Mouse (Mus musculus) left cerebral cortex, postnatal 36 days (tissue): ENCODE data around the gene Slc39a1. TPM values are rescaled to one million over a fixed set of nuclear protein-coding genes. Genes with fewer than 3 reads are reported as not detected.
"Not testable (repeated sequence)": the region's sequence is repeated elsewhere in the genome, so short reads cannot be mapped to it uniquely, and the experiment has no call there.

Source experiments
- DNase-seq, 2 experiments: peaks; one replicate each; pipeline ENCODE4 v3.0.0; 2021 to 2022; ENCODE audit warnings: low spot score in 2 of 2, mixed read lengths in 1 of 2
- intact Hi-C: fragments of 180-260 bp; cut with DNase I; formaldehyde crosslinking; loops from one replicate; pipeline ENCODE4 v1.15.1; 2025
- total RNA-seq, 2 experiments: library from RNA; stranded (reverse); gene quantifications; 2 replicates each; pipeline ENCODE4 v1.2.3; 2021

Gene Slc39a1
- total RNA-seq, 2 experiments from 2014 or later = 45.8 to 51.9 TPM

DNA sequence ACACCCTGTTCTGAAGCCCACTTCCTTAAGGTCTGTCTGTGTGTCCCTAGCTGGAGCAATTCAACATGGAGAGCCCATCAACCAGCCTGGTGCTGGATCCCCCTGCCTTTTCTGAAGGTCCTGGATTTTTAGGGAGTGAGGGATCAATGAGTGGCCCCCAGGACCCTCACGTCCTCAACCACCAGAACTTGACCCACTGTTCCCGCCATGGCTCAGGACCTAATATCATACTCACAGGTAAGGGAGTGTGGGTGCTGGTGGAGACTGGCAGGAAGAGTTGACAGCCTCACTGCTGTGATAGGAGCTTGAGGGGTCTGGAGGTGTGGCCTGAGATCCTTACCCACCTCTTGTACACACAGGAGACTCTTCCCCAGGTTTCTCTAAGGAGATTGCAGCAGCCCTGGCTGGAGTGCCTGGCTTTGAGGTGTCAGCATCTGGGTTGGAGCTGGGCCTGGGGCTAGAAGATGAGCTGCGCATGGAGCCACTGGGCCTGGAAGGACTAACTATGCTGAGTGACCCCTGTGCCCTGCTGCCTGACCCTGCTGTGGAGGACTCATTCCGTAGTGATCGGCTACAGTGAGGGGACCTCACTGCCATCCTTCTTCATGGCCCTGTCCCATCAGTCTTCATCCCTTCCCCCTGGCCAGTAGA, 15.3 kb downstream of the Slc39a1 start:
- no peak for DNase-seq
- intact Hi-C loops = loop anchor here (10.0 kb wide), 1 partner anchor 112 kb away; no protein-coding TSS in a partner anchor

DNA sequence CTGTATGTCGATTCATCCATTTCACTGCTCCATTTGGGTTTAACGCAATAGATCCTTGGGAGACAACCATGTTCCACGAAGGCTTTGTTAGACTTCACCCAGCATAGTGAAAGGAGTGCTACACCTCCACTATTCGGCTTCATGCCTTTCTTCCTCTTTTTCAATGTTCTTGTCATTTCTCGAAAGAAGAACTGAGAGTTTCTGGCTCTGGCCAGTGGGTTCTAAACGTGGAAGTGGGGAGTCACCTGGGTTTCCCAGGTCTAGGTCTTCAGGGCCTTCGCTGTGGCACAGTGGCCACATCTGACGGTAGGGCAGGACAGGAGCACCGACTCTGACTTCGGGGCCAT, 16.7 kb downstream of the Slc39a1 start:
- DNase-seq = no peak
- intact Hi-C loops = loop anchor here (10.0 kb wide), 1 partner anchor 110 kb away; no protein-coding TSS in a partner anchor

- DNase-seq = peak; percentile 88 to 89
- intact Hi-C loops = loop anchor here (10.0 kb wide), 1 partner anchor 110 kb away; no protein-coding TSS in a partner anchor
Measured at GRCm38 (mm10) chr3:90265034-90265931, 17.3 kb downstream of the Slc39a1 start, which contains the start of gene Dennd4b. TSS of gene Dennd4b (plus strand) at chr3:90265185.

DNA sequence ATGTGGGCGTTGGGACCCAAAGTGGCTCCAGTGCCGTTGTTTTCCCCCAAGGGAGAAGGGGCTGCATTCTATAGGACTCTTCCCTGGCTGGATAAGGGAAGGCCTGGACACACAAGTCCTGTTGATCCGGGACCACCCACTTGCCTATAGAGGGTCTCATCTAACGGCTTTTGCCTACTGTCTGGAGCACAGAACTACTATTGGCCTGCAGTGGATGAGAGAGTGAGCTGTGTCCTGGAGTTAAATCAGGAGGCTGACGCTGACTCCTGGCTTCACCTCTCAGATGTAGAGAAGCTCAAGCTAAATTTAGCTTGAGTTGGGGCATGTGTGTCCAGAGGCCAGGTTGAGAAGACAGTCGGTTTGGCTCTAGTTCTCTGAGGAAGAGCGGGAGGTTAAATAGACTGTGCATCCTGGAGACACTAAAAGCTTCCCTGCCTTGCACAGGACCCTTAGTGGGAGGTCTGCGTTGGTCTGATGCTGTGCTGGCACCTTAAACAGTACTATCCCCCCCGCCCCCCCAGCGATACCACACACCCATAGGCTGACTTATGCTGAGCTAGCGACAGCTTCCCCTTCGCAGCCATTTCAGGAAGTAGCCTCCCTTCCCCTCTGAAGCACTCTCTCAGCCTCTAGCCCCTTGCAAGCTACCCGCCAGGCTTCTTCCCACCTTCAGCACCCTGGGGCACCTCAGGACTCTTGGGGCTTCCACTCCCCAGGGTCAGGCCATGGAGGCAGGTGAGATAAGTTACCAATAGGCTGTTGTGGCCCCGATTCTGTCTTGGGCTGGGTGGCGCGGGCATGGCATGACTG, 18.2 kb downstream of the Slc39a1 start:
- intact Hi-C loops = loop anchor here (10.0 kb wide), 1 partner anchor 109 kb away; no protein-coding TSS in a partner anchor
- DNase-seq = no peak

DNA sequence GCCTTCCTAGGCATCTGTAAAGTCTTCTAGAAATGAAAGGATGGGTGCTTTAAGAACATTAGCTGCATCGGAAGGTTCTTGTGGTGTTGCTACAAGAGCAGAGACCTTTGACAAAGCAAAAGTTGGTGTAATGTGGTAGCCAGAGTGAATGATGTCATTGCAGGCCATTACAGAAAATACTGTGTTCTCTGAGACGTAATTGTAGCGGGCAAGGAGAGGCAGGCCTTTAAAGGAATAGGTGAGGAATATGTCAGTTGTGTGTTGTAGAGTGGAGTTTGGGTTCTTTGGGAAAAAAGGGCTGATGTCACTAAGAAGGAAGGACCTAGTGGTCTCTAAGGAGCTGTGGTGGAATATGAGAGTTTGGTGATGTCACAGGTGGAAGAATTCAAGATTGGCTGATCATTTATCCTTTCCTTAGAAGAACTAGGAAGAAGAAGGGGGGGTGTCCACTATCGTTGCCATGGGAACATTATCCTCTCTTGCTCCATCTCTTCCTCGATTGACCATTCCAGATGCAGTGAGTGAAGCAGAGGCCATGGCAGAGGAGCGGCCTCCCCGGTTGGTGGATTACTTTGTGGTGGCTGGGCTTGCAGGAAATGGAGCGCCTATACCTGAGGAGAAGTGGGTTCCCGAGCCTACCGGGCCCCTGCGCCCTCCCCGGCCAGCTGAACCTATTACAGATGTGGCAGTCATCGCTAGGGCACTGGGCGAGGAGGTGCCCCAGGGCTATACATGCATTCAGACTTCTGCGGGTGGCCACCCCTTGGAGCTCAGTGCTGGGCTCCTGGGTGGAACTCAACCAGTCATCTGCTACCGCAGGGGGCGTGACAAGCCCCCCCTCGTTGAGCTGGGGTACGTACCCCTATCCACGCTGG, 19.2 kb downstream of the Slc39a1 start:
- no peak for DNase-seq
- intact Hi-C loops = loop anchor here (10.0 kb wide), 1 partner anchor 108 kb away; no protein-coding TSS in a partner anchor

DNA sequence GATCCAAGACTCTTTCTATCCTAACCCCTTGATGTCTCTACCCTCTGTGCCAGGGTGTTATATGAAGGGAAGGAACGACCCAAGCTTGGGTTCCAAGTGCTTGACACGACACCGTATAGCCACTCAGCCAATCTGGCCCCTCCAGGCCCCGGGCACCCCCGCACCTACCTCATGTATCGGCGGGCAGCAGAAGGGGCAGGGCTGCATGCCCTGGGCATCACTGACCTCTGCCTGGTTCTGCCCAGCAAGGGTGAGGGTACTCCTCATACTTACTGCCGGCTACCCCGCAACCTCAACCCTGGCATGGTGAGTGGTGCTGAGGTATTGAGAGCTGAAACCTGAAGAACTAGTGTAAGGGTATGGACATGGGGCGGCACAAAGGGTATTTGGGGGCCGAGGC, 20.2 kb downstream of the Slc39a1 start:
- intact Hi-C loops = loop anchor here (10.0 kb wide), 1 partner anchor 107 kb away; no protein-coding TSS in a partner anchor
- DNase-seq = no peak

- DNase-seq = no peak
- intact Hi-C loops = loop anchor here (10.0 kb wide), 1 partner anchor 106 kb away; no protein-coding TSS in a partner anchor
Measured at GRCm38 (mm10) chr3:90268971-90269370, 21.0 kb downstream of the Slc39a1 start.

DNA sequence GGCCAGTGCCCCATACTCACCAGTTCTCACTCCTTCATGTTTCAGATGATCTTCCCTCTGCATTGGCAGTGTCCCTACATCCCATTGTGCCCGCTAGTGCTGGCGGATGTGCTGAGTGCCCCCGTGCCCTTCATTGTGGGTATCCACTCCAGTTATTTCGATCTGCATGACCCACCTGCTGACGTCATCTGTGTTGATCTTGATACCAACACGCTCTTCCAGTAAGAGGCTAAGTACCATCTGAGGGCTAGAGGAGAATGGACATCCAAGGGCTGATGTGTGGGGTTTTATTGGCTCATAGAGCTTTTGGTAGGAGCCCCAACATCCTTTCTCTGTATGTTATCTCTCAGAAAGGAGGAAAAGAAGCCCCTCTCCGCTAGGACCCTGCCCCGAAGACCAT, 22.8 kb downstream of the Slc39a1 start:
- intact Hi-C loops = no loop called here
- DNase-seq = no peak

DNA sequence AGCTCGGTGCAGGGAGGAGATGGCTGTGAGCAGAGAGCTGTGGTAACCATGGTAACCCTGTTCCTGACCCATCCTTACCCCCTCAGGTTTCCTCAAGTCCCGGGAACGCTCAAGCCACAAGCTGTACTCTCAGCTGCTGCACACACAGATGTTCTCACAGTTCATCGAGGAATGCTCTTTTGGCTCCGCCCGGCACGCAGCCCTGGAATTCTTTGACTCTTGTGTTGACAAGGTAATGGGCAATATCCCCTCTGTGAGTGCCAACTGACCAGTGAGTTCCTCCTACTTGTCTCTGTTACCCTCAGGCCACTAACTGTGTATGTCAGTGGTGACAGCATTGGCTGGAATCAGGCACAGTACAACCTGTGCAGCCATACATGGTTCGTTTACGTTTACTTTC, 24.2 kb downstream of the Slc39a1 start:
- no peak for DNase-seq
- intact Hi-C loops = no loop called here

GRCm38 (mm10) chr3:90273855-90274254, 25.9 kb downstream of the Slc39a1 start:
- intact Hi-C loops = no loop called here
- no peak for DNase-seq

- intact Hi-C loops = no loop called here
- DNase-seq = no peak
Measured at GRCm38 (mm10) chr3:90275286-90275685, 27.3 kb downstream of the Slc39a1 start.

GRCm38 (mm10) chr3:90276858-90277257, 28.9 kb downstream of the Slc39a1 start:
- intact Hi-C loops = no loop called here
- no peak for DNase-seq

DNA sequence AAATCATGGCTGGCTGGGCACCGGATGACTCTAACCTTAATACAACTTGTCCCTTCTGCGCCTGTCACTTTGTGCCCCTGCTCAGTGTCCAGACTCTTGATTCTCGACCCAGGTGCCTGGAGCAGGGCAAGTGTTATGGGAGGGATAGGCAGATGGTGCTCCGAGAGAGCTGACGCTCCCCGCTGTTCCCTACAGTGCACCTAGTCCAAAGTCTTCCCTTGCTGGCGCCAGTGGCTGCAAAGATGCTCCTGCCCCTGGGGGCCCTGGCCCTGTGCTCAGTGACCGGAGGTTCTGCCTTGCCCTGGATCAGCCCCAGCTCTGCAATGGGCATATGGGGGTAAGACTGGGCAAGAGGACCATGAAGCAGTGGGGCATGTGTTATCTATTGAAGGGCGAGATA, 29.8 kb downstream of the Slc39a1 start:
- intact Hi-C loops = no loop called here
- no peak for DNase-seq

- intact Hi-C loops = no loop called here
- no peak for DNase-seq
Measured at GRCm38 (mm10) chr3:90278211-90278610, 30.2 kb downstream of the Slc39a1 start.

DNA sequence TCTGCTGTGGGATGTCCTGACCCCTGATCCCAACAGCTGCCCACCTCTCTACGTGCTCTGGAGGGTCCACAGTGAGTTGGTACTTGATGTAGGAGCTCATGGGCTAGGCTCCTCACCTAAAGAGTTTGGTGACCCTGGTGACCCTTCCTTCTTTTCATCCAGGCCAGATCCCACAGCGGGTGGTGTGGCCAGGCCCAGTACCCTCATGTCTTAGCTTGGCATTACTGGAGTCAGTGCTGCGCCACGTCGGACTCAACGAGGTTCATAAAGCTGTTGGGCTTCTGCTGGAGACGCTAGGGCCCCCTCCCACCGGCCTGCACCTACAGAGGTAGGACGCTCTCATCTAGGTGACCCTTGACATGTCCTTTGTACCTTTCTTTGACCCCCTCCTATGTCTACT, 31.2 kb downstream of the Slc39a1 start:
- no peak for DNase-seq
- intact Hi-C loops = no loop called here

GRCm38 (mm10) chr3:90279743-90280142, 31.8 kb downstream of the Slc39a1 start:
- intact Hi-C loops = no loop called here
- DNase-seq = no peak

- intact Hi-C loops = no loop called here
- no peak for DNase-seq
Measured at GRCm38 (mm10) chr3:90280708-90281107, 32.7 kb downstream of the Slc39a1 start.

- no peak for DNase-seq
- intact Hi-C loops = no loop called here
Measured at GRCm38 (mm10) chr3:90284150-90284549, 36.2 kb downstream of the Slc39a1 start.

GRCm38 (mm10) chr3:90289403-90289802, 41.4 kb downstream of the Slc39a1 start:
- DNase-seq, intact Hi-C loops: not testable (repeated sequence)
